Mouse (Mus musculus) hindbrain, embryonic 16.5 days (tissue): ENCODE measurements around the gene Kiss1. TPM values are rescaled to one million over a fixed set of nuclear protein-coding genes. Genes with fewer than 3 reads are reported as not detected.
A peak's percentile ranks its signal among the peaks of the same experiment; 100 is the strongest.

Source experiments
- ATAC-seq: fragments of 200-750 bp; cut with Nextera tagmentation; 2 replicates; pipeline ENCODE4 v1.8.0; 2017; ENCODE audit warnings: moderate TSS enrichment, moderate library complexity
- H3K27ac ChIP-seq: fragments of 300-500 bp; sonication (generic); 2 replicates; pipeline ENCODE4 v1.5.1; 2014; ENCODE audit warnings: low read depth, mild to moderate bottlenecking, control low read depth, low read length, moderate library complexity
- H3K27me3 ChIP-seq: fragments of 300-500 bp; sonication (generic); replicated peaks from 2 replicates; pipeline ENCODE4 v1.6.1; 2014; ENCODE audit warnings: low read length; ENCODE audit not compliant: control insufficient read depth, insufficient read depth
- H3K36me3 ChIP-seq: fragments of 300-500 bp; sonication (generic); 2 replicates; pipeline ENCODE4 v1.6.1; 2014; ENCODE audit warnings: mild to moderate bottlenecking, low read length, moderate library complexity, mixed read lengths; ENCODE audit not compliant: control insufficient read depth, insufficient read depth
- H3K4me1 ChIP-seq: fragments of 300-500 bp; sonication (generic); 2 replicates; pipeline ENCODE4 v1.6.1; 2014; ENCODE audit warnings: low read depth, low read length; ENCODE audit not compliant: control insufficient read depth, insufficient read depth
- H3K4me2 ChIP-seq: fragments of 300-500 bp; sonication (generic); 2 replicates; pipeline ENCODE4 v1.6.1; 2014; ENCODE audit warnings: mild to moderate bottlenecking, low read length, control low read depth, moderate library complexity
- H3K4me3 ChIP-seq: fragments of 300-500 bp; sonication (generic); 2 replicates; pipeline ENCODE4 v1.5.1; 2014; ENCODE audit warnings: mild to moderate bottlenecking, low read length, control low read depth, moderate library complexity
- H3K9ac ChIP-seq: fragments of 300-500 bp; sonication (generic); 2 replicates; pipeline ENCODE4 v1.6.1; 2014; ENCODE audit warnings: low read depth, mild to moderate bottlenecking, control low read depth, low read length, moderate library complexity
- H3K9me3 ChIP-seq: fragments of 300-500 bp; sonication (generic); 2 replicates; pipeline ENCODE4 v1.6.1; 2014; ENCODE audit warnings: mild to moderate bottlenecking, low read length, moderate library complexity; ENCODE audit not compliant: control insufficient read depth
- WGBS: fragments of 180-500 bp; shearing (Covaris S2); extraction: QIAGEN DNeasy Blood & Tissue Kit; methylation state at CpG from one replicate; pipeline ENCODE4 v1.1.7; 2014; 5-methylcytosine and 5-hydroxymethylcytosine counted together
- polyA plus RNA-seq: library from polyadenylated mRNA; unstranded; fragments of >200 nt; fragmentation: Nextera tagmentation; extraction: Ambion mirVana; gene quantifications from 2 replicates; pipeline ENCODE4 v1.2.1, GENCODE M21; 2015

The Kiss1 gene
- not detected in 2 replicates for polyA plus RNA-seq

- no peak within 1 kb of the TSS for H3K4me3 ChIP-seq
- no peaks in the 10 kb centered on the region for H3K4me1 ChIP-seq
- H3K9me3 ChIP-seq: no peaks in the 10 kb centered on the region
- no peak for ATAC-seq
- WGBS: 74% methylated on average over 13 of the region's 13 CpGs
- no peaks in the 10 kb centered on the region for H3K36me3 ChIP-seq
- no peaks in the 10 kb centered on the region for H3K27me3 ChIP-seq
- H3K4me2 ChIP-seq: no peak within 1 kb of the TSS
- no peak within 1 kb of the TSS for H3K27ac ChIP-seq
- no peak within 1 kb of the TSS for H3K9ac ChIP-seq
Measured at GRCm38 (mm10) chr1:133321267-133321925, at the start of gene Kiss1. Gene Kiss1, plus strand, starts transcription at chr1:133321875.

GRCm38 (mm10) chr1:133274163-133274562 is 47.5 kb upstream of the Kiss1 start:
- Histone ChIP-seq H3K9me3 (no peaks in the 10 kb centered on the region), H3K4me2 (no peak overlapping the region), H3K27ac (no peak overlapping the region), H3K36me3 (peaks cover 9% of the 10 kb centered on the region; the same call in 1 of the 2 replicates), H3K4me1 (peaks cover 4% of the 10 kb centered on the region; the same call in 1 of the 2 replicates), H3K9ac (no peak overlapping the region), H3K4me3 (no peak overlapping the region), H3K27me3 (no peaks in the 10 kb centered on the region)
- 90% methylated on average over 19 of the region's 19 CpGs for WGBS
- ATAC-seq: no peak

- H3K27ac ChIP-seq: no peak overlapping the region; the same call in 1 of the 2 replicates
Measured at GRCm38 (mm10) chr1:133276983-133277382, 44.7 kb upstream of the Kiss1 start.

GRCm38 (mm10) chr1:133278539-133278938 is 43.1 kb upstream of the Kiss1 start:
- H3K27ac ChIP-seq: no peak overlapping the region; the same call in 1 of the 2 replicates
- no peaks in the 10 kb centered on the region for H3K9me3 ChIP-seq
- no peak overlapping the region for H3K4me3 ChIP-seq
- no peak overlapping the region for H3K4me2 ChIP-seq
- no peak overlapping the region for H3K9ac ChIP-seq
- WGBS: 56% methylated on average over 6 of the region's 6 CpGs
- ATAC-seq: no peak
- H3K27me3 ChIP-seq: no peaks in the 10 kb centered on the region
- peaks cover 4% of the 10 kb centered on the region; the same call in 1 of the 2 replicates for H3K4me1 ChIP-seq
- peaks cover 9% of the 10 kb centered on the region; the same call in 1 of the 2 replicates for H3K36me3 ChIP-seq

More at GRCm38 (mm10) chr1:133276983-133277382, 44.7 kb upstream of the Kiss1 start:
- H3K9me3 ChIP-seq: no peaks in the 10 kb centered on the region
- no peak overlapping the region for H3K9ac ChIP-seq
- no peak for ATAC-seq
- no peak overlapping the region for H3K4me2 ChIP-seq
- H3K36me3 ChIP-seq: peaks cover 11% of the 10 kb centered on the region; the same call in 1 of the 2 replicates
- H3K27me3 ChIP-seq: no peaks in the 10 kb centered on the region
- H3K4me3 ChIP-seq: no peak overlapping the region
- H3K4me1 ChIP-seq: peaks cover 4% of the 10 kb centered on the region; the same call in 1 of the 2 replicates
- 62% methylated on average over 5 of the region's 5 CpGs for WGBS

GRCm38 (mm10) chr1:133278946-133279631 is 42.6 kb upstream of the Kiss1 start:
- no peak overlapping the region for H3K9ac ChIP-seq
- no peaks in the 10 kb centered on the region for H3K9me3 ChIP-seq
- peak; percentile 37; the same call in 1 of the 2 replicates for ATAC-seq
- peak overlapping the region; percentile 15; the same call in 1 of the 2 replicates for H3K27ac ChIP-seq
- WGBS: 61% methylated on average over 15 of the region's 15 CpGs
- peaks cover 4% of the 10 kb centered on the region; the same call in 1 of the 2 replicates for H3K4me1 ChIP-seq
- no peaks in the 10 kb centered on the region for H3K27me3 ChIP-seq
- peaks cover 8% of the 10 kb centered on the region; the same call in 1 of the 2 replicates for H3K36me3 ChIP-seq
- no peak overlapping the region for H3K4me2 ChIP-seq
- no peak overlapping the region for H3K4me3 ChIP-seq

GRCm38 (mm10) chr1:133279632-133280093 is 42.0 kb upstream of the Kiss1 start:
- Histone ChIP-seq H3K4me2 (no peak overlapping the region), H3K27ac (no peak overlapping the region), H3K4me3 (no peak overlapping the region), H3K9me3 (no peaks in the 10 kb centered on the region), H3K9ac (no peak overlapping the region), H3K4me1 (peaks cover 4% of the 10 kb centered on the region; the same call in 1 of the 2 replicates), H3K27me3 (no peaks in the 10 kb centered on the region), H3K36me3 (peaks cover 2% of the 10 kb centered on the region; the same call in 1 of the 2 replicates)
- WGBS: 62% methylated on average over 11 of the region's 11 CpGs
- ATAC-seq: no peak; the same call in 1 of the 2 replicates

- no peaks in the 10 kb centered on the region for H3K9me3 ChIP-seq
- no peak overlapping the region for H3K27ac ChIP-seq
- ATAC-seq: no peak
- H3K36me3 ChIP-seq: peaks cover 9% of the 10 kb centered on the region
- WGBS: 94% methylated on average over 2 of the region's 2 CpGs
- peaks cover 4% of the 10 kb centered on the region; the same call in 1 of the 2 replicates for H3K4me1 ChIP-seq
- H3K27me3 ChIP-seq: no peaks in the 10 kb centered on the region
- no peak overlapping the region for H3K4me2 ChIP-seq
- no peak overlapping the region for H3K4me3 ChIP-seq
- H3K9ac ChIP-seq: no peak overlapping the region
Measured at GRCm38 (mm10) chr1:133280537-133280936, 41.1 kb upstream of the Kiss1 start.

GRCm38 (mm10) chr1:133285907-133286306 is 35.8 kb upstream of the Kiss1 start:
- WGBS: 83% methylated on average over 5 of the region's 7 CpGs
- H3K27ac ChIP-seq: no peak overlapping the region
- no peak overlapping the region for H3K9ac ChIP-seq
- no peaks in the 10 kb centered on the region for H3K4me1 ChIP-seq
- no peak for ATAC-seq
- H3K4me3 ChIP-seq: no peak overlapping the region
- no peaks in the 10 kb centered on the region for H3K9me3 ChIP-seq
- H3K4me2 ChIP-seq: no peak overlapping the region
- H3K27me3 ChIP-seq: no peaks in the 10 kb centered on the region
- H3K36me3 ChIP-seq: peaks cover 15% of the 10 kb centered on the region

- 87% methylated on average over 4 of the region's 4 CpGs for WGBS
- no peaks in the 10 kb centered on the region for H3K9me3 ChIP-seq
- H3K4me3 ChIP-seq: no peak overlapping the region
- H3K9ac ChIP-seq: no peak overlapping the region
- no peak overlapping the region for H3K4me2 ChIP-seq
- peaks cover 15% of the 10 kb centered on the region for H3K36me3 ChIP-seq
- H3K27me3 ChIP-seq: no peaks in the 10 kb centered on the region
- ATAC-seq: no peak
- no peaks in the 10 kb centered on the region for H3K4me1 ChIP-seq
- H3K27ac ChIP-seq: no peak overlapping the region
Measured at GRCm38 (mm10) chr1:133287051-133287450, 34.6 kb upstream of the Kiss1 start.
